Mouse (Mus musculus): ENCODE measurements around the gene Ezr.

DNA sequence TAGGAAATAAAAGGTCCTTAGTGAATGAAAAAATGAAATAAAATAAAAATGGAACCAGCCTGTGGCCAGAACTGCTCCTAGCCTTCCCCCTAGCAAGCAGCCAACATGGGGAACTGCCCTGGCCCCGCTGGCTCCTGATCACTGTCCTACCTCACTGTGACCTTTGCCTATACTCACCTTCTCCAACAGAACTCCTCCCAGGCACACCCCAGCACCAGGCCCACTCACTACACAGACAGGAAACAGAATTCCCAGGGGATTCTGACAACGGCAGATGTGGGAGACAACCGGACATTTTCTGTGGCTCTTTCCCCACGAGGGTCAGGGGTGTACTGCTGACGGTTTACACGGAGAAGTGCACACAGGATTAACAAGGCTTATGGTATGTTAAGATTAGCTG, 5.5 kb downstream of the Ezr start:
- TF ChIP-seq CTCF (IDR thresholded peaks at IDR 0.05; ENCODE audit: low read depth) (no peak), EP300 (optimal IDR thresholded peaks at IDR 0.05) (no peak)

All from stomach, postnatal 0 days (tissue).